Mouse (Mus musculus) gastrocnemius, postnatal 4 days (tissue): Measurements from ENCODE around the gene 5330417C22Rik. TPM values are rescaled to one million over a fixed set of nuclear protein-coding genes. Genes with fewer than 3 reads are reported as not detected.
"Not testable (repeated sequence)": the region's sequence is repeated elsewhere in the genome, so short reads cannot be mapped to it uniquely, and the experiment has no call there.

ENCODE experiments used
- DNase-seq, 2 experiments: peaks; one replicate each; pipeline ENCODE4 v3.0.0; 2021 to 2022; ENCODE audit warnings: low spot score in 2 of 2, mixed read lengths in 2 of 2
- long read RNA-seq, 2 experiments: library from polyadenylated mRNA; stranded (forward); transcript quantifications; one replicate each; pipeline ENCODE4 v2.0.0; 2021
- total RNA-seq, 2 experiments: library from RNA; stranded (reverse); gene quantifications; 2 replicates each; pipeline ENCODE4 v1.2.3; 2021

5330417C22Rik gene
- under 1 TPM in 1 of 2 experiments, not detected in 1; 0.10 TPM for total RNA-seq
- long read RNA-seq, experiment 1 = 0 reads
- long read RNA-seq, experiment 2 = 0 reads

GRCm38 (mm10) chr3:108536517-108537260 lies at the start of gene 5330417C22Rik:
5330417C22Rik (minus strand) TSS chr3:108536536.
- no peak for DNase-seq

- no peak for DNase-seq
These were observed 48.2 kb upstream of the 5330417C22Rik start for GRCm38 (mm10) chr3:108584580-108584979.

DNA sequence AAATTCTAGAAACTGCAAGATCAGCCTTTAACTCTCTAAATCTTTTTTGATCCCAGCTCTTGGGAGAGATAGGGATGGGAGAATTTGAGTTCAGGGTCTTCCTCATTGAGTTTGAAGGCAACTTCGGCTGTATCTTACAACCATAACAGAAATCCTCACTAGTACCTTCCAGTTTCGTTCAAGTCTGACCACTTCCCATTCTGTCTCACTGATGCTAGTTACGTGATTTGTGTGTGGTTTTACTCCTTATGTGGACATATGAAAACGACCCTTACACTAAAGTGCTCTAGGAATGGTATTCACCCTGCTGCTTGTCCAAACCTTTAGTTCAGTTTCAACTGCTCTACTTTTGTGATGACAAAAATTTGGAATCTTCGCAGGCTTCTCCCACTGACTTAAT lies 37.7 kb upstream of the 5330417C22Rik start:
- DNase-seq = no peak

- no peak for DNase-seq
These were observed 36.1 kb upstream of the 5330417C22Rik start for GRCm38 (mm10) chr3:108572309-108573010.

DNA sequence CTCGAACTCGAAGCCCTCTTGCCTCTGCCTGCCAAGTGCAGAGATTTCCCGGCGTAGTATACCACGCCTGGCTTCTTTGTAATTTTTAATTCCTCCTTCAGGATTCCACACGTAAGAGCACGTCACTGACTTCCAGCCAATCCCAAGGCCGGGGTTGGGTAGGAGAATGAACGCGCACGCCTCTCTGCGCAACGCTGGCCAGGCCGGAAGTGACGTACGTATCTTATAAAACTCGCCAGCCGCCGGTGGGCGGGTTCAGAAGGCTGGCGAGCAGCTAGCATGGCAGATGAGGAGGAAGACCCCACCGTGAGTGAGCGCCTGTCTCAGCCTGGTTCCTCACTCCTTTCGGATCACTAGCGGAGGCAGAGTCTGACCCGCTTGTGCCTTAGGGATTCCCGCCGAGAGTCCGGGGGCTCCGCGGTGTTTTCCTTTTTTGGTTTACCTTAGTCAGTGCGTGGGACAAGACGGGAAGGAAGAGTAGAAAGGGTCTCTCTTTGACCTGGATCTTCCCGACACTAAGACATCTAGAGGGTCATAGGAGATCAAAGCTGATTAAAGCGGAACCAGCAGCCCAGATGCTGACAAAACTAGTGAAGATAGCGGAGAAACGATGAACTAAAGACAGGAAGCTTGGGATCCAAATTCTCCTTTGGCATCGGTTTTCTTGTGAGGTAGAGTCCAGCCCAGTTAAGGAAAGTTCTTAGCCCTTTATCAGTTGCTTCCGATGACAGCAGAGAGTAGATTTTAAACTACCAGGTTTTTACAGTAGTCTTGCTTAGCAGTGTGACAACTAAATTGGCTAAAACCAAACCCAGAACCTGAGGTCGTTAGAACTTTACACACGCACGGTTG lies 35.3 kb upstream of the 5330417C22Rik start, which contains the start of gene Taf13:
TSS of gene Taf13 (plus strand) at position 256 of the 852 bp plus-strand sequence.
- DNase-seq = peak; percentile 91 to 96

GRCm38 (mm10) chr3:108570813-108571212 lies 34.5 kb upstream of the 5330417C22Rik start:
- DNase-seq = no peak

GRCm38 (mm10) chr3:108569636-108570035 lies 33.3 kb upstream of the 5330417C22Rik start:
- not testable (repeated sequence) for DNase-seq

GRCm38 (mm10) chr3:108567990-108568877 lies 31.9 kb upstream of the 5330417C22Rik start:
- DNase-seq = no peak

DNA sequence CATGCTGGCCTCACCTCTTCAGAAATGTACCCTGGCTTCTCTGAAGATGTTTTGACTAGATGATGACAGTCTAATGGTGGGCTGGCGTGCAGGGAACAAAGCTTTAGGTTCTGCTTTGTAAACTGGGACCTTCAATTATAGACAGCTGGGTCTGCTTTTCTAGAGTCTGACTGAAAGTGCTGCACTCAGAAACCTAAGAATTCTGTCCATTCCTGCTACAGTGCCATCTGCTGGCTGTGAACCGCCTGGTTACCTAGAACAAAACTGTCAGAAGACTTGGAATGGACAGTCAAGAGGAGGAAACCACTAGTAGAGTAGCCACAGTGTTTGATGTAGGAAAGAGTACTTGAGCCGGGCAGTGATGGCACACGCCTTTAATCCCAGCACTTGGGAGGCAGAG lies 27.0 kb upstream of the 5330417C22Rik start:
- peak; percentile 46 to 76 for DNase-seq

DNA sequence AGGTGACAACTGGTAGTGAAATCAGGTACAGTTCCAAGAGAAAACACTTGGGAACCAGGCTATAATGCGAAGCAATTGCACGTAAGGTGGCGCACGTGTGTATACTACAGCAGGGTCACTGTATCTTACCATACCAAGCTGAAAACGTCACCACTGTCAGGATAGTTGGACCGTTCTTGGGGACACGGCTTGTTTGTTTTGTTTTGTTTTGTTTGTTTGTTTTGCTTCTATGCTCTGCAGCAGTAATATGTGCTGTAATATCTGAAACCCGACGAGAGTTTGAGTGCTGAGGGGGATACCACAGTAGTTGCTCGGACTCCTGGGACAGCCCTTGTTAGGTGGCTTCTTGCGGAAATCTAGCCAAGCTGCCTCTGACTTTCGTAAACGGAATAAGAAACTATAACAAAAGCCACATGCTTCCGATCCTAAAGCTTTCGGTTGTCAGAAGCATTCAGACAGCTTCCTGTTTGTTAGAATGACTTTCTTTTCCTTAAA lies 26.5 kb upstream of the 5330417C22Rik start:
- DNase-seq = no peak

- DNase-seq = peak; percentile 86 to 96
These were observed 25.9 kb upstream of the 5330417C22Rik start, which contains the start of gene Tmem167b for GRCm38 (mm10) chr3:108562133-108562730. Tmem167b (minus strand) TSS chr3:108562466.

- no peak for DNase-seq
These were observed 21.6 kb upstream of the 5330417C22Rik start for GRCm38 (mm10) chr3:108557888-108558287.

DNA sequence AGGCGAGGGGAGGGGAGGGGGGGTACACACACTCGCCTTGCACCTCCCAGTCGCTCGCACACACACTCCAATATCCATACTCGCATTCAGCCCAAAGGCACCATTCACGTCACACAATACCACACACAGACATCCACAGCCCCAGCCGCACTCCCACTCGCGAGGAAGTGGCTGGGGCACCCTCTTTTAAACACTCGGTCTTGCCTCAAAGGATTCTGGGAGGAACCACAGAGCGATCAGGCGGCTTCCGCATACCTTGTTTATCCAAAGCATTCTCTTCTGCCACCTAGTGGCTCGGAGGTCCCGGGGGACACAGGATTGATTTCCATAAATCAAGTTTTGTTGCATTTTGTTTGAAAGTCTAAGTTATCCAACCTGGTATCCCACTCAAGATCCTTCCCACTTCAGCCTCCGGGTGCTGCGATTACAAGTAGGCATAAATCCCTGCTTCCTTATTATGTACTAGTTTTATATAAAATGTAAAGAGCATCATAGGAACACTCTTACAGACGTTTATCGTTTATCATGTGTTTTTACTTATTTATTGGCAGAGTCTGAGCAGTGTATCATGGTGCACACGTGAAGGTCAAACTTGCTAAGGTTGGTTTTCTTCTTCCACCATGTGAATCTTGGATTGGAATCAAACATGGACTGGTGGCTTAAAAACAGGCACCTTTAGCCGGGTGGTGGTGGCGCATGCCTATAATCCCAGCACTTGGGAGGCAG lies 18.4 kb upstream of the 5330417C22Rik start:
- peak; percentile 77 to 93 for DNase-seq

DNA sequence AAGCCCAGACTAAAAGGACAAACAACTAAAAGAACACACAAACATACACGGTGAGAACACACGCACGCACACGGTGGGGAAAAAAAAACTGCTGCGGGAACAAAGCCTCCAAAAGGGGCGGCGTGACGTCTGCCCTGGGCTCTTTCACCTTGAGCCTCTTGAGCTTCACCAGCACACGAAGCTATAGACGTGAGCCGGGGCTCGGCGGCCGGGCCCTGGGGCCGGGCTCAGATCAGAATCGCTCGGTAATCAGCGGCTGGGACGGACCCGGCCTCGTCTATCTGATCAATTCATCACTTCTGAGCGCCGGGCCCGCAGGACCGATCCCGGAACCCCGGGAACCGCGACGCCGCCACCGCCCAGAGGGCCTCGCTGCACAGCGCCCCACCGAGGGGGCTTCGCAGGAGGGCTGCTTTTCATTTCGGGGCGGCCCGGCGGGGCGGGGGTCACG lies 17.8 kb upstream of the 5330417C22Rik start:
- peak; percentile 22 to 59 for DNase-seq

GRCm38 (mm10) chr3:108542299-108542698 lies 6.0 kb upstream of the 5330417C22Rik start:
- no peak for DNase-seq

DNA sequence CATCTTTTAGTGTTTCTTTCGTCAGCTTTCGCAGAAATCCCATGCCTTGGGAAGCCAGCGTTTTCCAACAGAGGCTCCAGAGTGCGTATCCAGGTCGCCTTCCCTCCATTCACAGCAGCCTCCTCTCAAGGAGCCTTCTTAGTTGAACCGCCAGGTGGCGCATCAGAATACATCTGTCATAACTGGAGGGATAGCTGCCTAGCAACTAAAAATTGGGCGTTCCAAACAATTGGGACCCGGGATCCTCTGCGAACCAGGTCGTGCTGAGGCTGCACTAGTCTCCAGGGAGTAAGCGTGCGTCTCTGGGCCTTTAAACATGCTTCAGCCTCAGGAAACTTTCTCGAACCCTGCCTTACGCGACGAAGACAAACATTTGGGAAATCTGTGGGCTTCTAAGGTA lies 967 bp upstream of the 5330417C22Rik start:
- DNase-seq = peak; percentile 50 to 79

GRCm38 (mm10) chr3:108535896-108536516 lies 330 bp downstream of the 5330417C22Rik start:
- DNase-seq = no peak

DNA sequence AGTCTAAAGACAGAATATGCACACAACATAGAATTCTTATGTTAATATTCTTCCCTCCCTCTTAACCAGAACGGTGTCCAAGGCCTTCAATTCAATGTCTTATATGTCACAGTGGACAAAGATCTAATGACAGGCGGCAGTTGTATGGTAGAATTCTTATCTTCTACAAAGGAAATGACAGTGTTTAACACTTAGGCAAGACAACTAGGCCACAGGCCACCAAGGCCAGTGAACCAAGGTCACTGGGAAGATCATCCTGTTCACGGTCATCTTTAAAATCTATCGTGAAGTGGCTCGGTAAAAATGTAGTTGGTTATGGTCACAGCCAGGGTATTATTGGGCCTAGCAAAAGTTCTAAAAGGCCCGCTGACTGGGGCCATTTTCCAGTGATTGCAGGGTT lies 2.4 kb downstream of the 5330417C22Rik start, which contains the start of gene 1700013F07Rik:
TSS of gene 1700013F07Rik (plus strand) at position 200 of the 400 bp plus-strand sequence.
- DNase-seq = no peak
